Mouse (Mus musculus) gastrocnemius, postnatal 10 days (tissue): ENCODE data around the gene Mrm1. TPM values are rescaled to one million over a fixed set of nuclear protein-coding genes. Genes with fewer than 3 reads are reported as not detected.
"Not testable (repeated sequence)": the region's sequence is repeated elsewhere in the genome, so short reads cannot be mapped to it uniquely, and the experiment has no call there.

Experiments used
- DNase-seq: peaks from one replicate; pipeline ENCODE4 v3.0.0; 2021; ENCODE audit warnings: mixed read lengths
- long read RNA-seq, 2 experiments: library from polyadenylated mRNA; stranded (forward); transcript quantifications; one replicate each; pipeline ENCODE4 v2.0.0; 2021
- total RNA-seq, 2 experiments: library from RNA; stranded (reverse); gene quantifications; 2 replicates each; pipeline ENCODE4 v1.2.3; 2021

Mrm1 gene
- total RNA-seq = 1 to 10 TPM; 3.8 to 4.9 TPM
- long read RNA-seq, experiment 1, transcript Mrm1-201 (5 exons, 2,477 nt) = major isoform, 8 of 12 reads
- long read RNA-seq, experiment 1, partial matches to known transcripts = 2 of 12 reads
- long read RNA-seq, experiment 1, other reads (novel, unspliced or antisense) = 2 of 12 reads
- long read RNA-seq, experiment 2, partial matches to known transcripts = 0 of 4 reads
- long read RNA-seq, experiment 2, other reads (novel, unspliced or antisense) = 1 of 4 reads

- DNase-seq = peak; percentile 94
These were observed at the start of gene Mrm1 for GRCm38 (mm10) chr11:84818961-84819692. Mrm1 (minus strand) TSS chr11:84819515.

DNA sequence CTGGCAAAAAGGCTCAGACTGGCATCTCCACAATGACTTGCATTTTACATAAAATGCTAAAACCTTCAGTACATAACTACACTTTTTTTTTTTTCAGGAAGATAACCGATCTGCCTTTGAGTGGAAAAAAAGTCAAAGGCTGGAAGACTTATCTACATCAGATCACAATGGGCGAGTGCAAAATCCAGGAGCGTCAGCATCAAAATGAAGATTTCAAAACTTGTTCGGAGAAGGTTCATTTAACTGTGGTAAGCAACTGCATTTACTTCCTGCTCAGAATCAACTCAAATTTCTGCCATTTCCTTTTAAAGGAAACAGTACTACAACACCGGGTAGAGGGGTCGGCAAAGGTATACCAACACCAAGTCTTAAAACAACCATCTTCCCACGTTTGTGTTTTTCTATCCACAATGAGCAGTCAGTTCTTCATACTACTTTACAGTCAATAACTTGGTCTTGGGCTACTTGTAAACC, 49.5 kb upstream of the Mrm1 start:
- DNase-seq = no peak

DNA sequence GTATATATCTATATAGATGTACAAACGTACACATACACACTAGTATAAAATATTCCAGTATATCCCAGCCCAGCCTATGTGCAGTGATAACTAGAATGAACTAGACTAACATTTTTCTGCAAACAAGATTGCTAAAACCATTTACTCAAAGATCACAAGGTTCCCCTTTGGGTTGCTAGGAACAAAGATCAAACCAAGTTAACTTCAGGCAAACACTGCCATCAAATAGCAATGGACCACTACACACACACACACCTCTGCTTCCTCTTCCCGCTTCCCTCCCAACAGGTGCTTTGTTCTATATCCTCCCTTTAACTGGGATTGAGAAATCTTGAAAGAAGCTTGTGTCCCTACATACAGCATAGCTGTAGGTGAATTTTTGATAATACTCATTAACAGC, 48.3 kb upstream of the Mrm1 start:
- DNase-seq = no peak

DNA sequence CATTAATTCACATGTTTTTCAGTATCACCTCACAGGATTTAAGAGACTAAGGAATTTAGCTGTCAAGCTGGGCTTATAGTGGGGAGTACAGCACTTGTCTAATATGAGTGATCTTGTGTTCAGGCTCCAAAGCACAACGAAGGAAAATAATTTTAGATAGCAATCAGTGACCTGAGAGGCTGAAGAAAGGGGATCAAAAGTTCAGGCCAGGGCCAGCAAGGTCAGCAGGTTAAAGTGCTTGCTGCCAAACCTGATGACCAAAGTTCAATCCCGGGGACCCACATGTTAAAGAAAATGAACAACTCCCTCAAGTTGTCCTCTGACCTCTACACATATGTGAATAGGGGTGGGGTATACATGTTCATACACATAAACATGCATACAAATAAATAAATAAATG, 46.0 kb upstream of the Mrm1 start:
- DNase-seq = no peak

DNA sequence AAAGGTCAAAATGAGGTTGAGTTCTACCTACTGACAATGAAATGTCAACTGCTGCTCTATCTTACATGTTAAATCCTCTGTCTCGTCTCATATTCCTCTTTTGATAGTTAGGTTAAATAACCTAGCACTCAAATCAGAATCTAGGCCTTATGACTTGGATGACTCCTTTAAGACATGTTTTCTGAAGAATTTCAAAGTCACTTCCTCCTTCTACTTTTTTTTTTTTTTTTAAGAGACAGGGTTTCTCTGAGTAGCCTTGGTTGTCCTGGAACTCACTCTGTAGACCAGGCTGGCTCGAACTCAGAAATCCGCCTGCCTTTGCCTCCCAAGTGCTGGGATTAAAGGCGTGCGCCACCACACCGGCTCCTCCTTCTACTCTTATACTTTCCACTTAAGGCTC, 36.0 kb upstream of the Mrm1 start:
- DNase-seq = no peak

DNA sequence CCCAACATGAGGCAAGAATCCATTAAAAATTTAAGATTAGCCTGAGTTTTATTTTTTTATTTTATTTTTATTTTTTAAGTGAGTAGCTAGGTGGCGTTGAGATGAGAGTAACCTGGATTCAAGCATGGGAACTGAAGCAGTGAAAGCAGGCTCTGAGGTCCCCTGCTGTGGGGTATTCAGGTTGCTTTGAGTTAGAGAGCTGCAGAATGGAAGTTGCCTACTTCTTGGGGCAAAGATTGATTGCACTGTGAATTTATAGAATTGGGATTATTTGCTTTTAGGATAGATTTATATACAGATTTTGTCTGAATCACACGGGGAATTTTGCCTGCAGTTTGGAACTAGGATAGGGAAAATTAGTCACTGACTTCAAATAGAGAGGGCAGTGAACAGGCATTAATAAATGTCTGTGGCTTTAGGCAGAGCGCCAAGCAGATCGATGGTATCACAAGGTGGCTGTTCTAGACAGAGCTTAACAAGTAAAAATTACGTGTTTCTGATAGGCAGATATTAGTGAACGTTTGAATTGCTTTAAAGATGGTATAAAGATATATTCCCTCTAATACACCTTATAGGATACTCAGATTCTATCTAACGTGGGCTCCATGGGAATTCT, 28.3 kb upstream of the Mrm1 start:
- no peak for DNase-seq

DNA sequence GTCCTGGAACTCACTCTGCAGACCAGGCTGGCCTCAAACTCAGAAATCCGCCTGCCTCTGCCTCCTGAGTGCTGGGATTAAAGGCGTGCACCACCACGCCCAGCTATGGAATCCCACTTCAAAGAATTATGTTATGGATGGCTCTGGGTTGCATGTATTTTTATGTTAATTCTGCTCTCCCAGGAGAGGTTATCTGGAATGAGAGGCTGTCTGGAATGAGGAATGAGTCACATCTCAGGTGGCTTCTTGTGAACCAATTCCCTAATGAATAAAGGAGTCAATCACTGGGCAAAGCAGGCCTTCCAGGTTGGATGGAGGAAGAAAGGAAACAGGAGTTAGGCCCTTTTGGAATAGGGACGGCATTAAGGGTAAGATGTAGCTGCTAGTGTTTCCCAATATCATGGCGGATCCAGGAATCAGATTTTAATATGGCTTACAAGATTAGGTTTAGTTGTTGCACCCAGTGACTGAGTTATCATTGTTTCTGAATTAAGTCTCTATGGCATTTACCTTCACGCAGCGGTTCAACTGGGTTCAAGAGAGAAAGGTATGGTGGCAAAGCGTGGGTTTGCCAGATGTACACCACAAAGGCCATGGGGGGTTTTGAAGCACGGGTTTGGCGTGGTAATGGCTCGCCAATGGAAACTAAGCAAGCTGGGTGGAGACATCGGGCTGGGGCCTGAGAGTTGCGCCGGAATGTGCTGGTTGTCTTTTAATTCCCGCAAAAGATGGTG, 27.6 kb upstream of the Mrm1 start:
- DNase-seq = no peak

DNA sequence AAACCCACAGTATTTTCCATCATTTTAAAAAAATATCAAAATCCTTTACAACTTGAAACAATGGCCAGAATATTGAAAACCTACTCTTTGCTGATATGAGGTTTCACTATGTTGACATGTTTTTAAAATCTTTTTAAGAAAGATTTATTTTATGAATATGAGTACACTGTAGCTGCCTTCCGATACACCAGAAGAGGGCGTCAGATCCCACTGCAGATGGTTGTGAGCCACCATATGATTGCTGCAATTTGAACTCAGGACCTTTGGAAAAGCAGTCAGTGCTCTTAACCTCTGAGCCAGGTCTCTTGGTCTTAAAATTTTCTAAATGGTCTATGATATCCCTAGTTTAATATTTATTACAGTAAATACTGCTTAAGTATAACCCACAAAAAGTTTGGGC, 20.0 kb upstream of the Mrm1 start:
- no peak for DNase-seq

GRCm38 (mm10) chr11:84829495-84829894, 10.2 kb upstream of the Mrm1 start:
- not testable (repeated sequence) for DNase-seq

- DNase-seq = peak; percentile 97
These were observed 9.4 kb upstream of the Mrm1 start, which contains the start of gene Dhrs11 for GRCm38 (mm10) chr11:84828516-84829399. Dhrs11 (minus strand) TSS chr11:84828994.

GRCm38 (mm10) chr11:84827901-84828503, 8.7 kb upstream of the Mrm1 start:
- no peak for DNase-seq

- DNase-seq = no peak
These were observed 8.2 kb upstream of the Mrm1 start for GRCm38 (mm10) chr11:84827492-84827891.

DNA sequence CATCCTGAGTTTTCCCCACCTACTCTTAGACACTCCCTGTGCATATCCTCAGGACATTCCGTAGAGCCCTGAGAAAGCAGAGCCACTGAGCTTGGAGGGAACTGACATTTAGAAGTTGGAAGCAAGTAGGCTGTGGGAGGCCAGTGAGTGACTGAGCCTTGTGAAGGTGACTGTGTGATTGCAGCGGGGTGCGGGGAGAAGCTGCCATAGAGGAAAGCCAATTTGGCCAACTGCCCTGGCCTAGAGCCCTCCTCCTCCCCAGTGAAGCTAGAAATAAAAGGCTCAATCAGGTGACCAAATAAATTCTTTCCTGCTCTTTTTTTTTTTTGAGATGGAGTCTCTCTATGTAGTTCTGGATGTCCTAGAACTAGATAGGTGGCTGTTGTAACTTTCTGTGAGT, 6.9 kb upstream of the Mrm1 start:
- peak; percentile 75 for DNase-seq

- DNase-seq = no peak
These were observed 6.0 kb upstream of the Mrm1 start for GRCm38 (mm10) chr11:84825261-84825807.

DNA sequence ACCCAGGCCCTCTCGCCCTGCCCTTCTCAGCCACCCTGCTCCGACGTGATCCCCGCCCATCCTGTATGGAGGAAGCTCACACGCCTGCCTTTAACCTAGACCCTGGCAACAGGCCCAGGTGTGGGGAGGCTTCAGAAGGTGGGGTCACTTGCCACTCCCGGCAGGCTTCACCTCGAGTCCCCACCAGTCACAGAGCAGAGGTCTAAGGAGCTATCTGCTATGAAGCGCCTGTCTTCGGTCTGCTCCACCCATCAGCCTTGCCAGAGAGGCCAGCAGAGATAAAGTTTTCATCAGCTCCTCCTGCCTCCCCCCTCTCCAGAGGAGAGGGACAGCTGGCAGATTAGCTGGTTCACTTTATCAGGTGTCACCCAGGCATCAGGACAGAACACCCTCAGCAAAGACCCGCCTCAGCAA, 4.2 kb upstream of the Mrm1 start:
- no peak for DNase-seq

GRCm38 (mm10) chr11:84822487-84822886, 3.2 kb upstream of the Mrm1 start:
- DNase-seq = no peak

- no peak for DNase-seq
These were observed 1.9 kb upstream of the Mrm1 start for GRCm38 (mm10) chr11:84821131-84821770.

DNA sequence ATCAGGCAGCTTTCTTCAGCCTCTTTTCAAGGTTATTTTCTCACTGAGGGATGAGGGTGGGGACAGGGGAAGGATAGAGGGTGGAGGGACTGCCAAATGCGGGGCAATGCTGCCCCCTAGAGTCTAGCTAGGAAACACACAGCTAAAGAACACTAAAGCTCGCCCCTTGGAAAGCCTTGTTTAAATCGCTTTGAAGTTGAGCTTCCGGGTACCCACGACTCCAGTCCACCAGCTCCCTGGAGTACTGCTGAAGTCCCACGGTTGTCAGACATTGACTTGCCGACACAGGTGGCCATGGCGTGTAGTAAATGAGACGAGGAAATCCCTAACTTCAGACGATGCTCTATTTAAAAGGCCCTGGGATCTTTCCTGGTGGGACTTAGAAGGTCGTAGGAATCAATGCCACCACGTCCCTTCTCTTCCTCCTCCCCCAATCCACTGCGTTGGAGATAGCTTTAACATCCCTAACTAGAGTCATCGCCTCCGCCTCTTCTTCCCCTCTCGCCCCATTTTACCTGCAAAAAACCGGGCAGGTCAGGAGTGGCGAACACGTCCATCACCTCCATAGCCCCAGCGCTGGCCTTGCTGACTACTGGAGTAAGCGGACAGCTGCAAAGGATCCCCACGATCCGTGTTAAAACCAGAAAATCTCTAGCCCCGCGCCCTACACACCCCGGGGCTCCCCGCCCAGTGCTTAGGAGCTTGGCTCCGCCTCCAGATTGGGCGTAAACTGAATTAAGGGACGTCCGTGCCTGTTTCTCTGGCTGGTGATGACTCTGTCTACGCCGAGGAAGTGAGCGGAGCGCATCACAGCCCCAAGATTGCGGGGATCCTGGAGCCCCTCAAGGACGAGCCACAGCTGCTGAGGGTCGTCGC, 992 bp downstream of the Mrm1 start:
- peak; percentile 70 for DNase-seq

DNA sequence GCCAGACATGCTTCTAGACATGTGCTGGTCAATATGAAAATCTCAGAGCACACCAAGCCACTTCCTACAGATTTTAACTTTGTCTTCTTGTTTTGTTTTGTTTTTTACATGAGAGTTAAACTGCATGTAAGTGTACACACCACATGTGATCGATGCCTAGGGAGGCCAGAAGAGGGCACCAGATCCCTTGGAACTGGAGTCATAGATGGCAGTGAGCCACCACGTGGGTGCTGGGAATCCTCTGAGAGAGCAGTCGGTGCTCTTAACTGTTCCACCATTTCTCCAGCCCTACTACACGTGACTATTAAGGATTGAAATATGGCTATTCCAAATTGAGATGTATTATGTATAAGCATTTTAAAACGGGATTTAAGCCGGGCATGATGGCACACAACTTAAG, 2.0 kb downstream of the Mrm1 start:
- no peak for DNase-seq
